Mouse (Mus musculus) mouse embryonic stem cell (cell line): ENCODE measurements around the gene Kcnh5.

Source experiments
- in situ Hi-C, 2 experiments: fragments of 300-500 bp; cut with MboI; formaldehyde crosslinking; loops; 1 replicate in 1 of 2; 3 replicates in 1 of 2; pipeline ENCODE4 v1.14.3; 2019 to 2020; ENCODE audit warnings: low sequenced_read_pairs in 2 of 2, low pct_unique_long_range_greater_than_20kb in 1 of 2, mixed read lengths in 1 of 2; ENCODE audit not compliant: unreplicated experiment in 1 of 2

The Kcnh5 gene

DNA sequence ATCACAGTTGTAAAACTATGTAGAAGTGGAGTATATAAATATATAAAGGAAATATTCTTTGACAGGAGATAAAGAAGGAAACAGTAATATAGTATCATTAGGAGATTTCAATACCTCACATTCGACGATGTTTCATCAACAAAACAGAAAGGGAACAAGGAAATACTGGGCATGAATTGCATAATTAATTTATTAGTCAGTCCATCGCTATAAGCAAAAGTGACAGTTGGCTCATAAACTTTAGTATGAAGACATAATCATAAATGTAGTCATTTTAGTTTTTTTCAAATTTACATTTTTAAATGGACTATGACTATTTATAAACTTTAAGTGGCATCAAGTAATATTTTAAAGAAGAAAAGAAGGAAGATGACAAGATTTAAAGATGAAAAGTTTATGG is 205.9 kb downstream of the Kcnh5 start:
- in situ Hi-C loops = no loop called here

DNA sequence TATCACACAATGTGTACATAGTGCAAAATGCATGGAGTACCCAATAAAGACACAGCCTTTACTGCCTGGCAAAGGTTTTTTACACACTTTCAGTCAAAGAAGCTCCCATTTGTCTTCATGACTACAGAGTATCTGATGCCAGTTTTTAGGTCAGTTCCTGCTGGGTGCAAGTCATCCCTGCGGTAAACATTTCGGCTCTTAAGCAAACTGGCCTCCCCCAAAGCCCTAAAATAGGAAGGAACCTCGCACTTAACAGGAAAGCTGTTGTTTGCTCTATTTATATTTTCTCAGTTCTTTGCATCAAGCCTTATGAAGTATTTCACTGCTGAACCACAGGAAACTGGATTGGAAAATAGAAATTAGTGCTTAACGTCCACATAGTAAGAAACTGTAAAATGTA is 207.7 kb downstream of the Kcnh5 start:
- in situ Hi-C loops = no loop called here

DNA sequence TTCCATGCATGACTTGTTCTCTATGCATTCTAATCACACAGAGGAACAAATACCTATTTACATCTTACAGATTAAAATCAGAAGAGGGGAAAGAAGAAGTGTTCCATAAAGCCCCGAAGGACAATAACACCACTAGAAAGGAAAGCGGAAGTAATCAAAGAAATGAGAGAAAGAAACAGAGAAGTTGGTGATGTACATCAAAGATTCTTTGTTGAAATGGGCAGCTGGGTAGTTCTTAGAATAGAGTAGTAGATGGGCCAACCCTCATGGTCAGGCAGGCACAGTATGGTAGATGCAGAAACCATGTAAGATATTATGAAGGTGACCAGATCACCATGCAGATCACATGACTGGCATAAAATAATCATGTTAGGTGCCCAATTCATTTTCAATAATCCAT is 210.9 kb downstream of the Kcnh5 start:
- in situ Hi-C loops = no loop called here

DNA sequence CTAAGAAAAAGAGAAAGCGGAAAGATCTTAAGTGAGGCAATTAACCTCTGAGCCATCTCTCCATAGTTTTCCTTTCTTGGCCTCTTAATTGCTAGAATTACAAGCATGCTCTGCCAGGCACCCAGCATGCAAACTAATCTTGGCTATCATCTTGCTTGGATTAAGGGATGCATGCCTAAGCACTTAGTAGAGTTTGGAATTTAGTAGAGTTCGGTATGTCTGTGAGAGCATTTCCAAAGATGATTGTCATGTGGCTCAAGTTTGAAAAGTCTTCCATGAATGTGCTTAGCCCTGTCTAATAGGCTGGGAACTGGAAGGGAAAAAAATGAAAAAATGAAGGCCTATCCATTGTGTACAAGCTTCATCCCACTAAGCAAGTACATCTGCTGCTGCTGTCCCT is 224.5 kb downstream of the Kcnh5 start:
- in situ Hi-C loops = no loop called here

DNA sequence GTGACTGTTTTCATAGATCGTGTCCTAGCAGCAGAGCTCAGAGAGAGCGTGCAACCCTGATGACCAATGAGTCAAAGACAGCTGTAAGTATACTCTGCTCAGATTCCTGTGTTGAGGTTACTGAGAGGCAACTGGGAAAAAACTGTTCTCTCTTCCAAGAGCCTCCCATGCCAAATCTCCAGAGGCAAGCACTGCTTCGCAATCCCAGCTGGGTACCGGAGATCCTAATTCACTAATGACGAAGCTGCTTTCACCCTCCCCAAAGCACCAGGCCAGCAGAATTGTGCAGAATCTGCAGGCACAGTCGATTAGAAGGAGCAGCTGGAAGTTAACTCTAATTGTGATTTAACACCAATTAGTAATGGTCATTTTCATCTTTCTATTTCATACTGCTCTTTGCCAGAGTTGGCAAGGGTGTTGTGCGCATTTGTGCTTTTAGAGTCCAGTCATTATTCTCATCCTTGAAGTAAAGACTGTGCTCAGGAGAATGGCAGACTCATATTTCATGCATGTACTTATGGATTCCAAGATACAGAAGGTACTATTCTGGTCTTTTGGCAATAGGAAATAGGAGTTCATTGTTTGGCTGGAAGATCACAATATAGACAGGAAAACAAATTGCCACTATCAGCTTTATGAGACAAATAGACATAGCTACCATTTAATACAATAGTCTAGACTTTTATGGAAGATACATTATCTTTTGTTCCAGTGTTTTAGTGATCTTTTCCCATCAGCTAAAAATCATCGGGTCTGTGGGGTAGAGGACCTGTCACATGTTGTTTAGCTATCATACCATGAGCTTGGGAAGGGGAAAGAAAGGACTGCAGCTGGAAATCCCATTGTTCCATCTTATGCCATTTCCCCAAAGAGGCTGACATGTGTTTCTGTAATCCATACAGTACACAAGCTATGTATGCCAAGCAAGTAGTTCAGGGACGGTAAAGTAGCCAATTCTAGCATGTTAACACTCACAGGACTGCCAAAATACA is 225.7 kb downstream of the Kcnh5 start:
- in situ Hi-C loops = no loop called here

DNA sequence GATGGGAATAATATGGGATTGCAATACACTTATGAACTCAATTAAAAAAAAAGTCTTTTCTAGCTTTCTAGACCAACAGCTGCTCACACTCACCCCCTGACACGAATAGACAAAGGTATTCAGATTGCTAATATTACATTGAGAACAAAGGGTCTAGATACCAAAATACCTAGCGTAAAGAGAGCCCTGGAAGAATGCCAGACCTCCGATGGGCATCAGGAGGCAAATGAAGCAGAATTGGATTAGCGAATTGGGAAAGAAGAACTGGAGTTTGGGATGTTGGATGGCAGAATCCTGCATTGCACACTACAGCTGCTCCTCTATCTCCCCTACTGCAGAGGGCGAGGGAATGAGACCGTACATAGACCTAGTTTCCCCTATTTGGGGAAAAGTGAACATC is 275.8 kb downstream of the Kcnh5 start:
- in situ Hi-C loops = no loop called here

DNA sequence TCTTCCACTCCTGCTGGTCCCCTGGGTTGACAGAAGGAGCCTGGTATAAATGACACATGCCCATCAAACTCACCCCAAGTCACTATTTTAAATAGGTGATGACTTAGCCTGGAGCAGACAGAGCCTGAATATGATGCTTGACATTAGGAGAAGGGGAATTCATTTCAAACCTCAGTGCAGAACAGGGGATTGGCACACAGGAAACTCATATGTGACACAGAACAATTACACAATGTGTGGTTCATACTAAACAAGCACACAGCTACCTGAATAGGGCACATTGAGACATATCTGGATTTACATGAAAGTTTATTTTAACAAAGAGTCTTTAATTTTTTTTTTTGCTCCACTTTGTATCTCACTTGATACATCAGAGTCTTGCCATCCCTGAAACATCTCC is 276.4 kb downstream of the Kcnh5 start:
- in situ Hi-C loops = no loop called here

DNA sequence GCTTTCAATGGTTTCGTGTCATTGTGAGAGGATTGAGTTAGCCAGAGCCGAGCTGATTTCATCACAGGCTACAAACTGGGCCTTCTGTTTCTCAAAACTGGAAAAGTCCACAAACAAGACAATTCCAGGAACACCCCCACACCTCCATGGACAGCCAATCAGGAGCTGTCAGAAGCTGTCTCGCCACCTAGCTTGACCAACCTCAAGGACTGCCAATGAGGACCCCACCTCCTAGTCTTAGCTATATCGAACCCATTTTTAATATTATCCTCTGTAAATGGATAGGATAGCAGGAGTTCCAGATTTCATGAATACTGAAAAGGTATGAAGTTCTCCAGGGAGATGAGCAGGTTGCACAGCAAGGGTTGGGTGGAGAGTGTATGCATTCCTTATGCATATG is 278.1 kb downstream of the Kcnh5 start:
- in situ Hi-C loops = no loop called here

DNA sequence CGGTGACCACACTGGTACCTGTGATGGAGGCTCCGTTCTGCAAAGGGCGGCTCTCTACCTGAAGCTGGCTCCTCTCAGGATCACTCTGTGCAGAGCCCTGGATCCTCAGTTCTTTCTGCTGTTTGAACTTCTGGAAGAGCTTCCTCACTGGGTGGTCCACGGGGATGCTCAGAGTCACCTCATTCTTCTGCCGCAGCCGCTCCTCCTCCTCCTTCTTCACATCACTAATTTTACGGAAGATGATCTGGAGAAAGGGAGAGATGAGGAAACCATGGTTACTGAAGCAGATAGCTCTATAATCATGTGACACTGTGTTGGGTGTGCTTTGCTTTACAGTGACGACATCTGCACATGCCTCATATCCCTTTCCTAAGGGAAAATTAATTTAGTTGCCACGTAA is 278.9 kb downstream of the Kcnh5 start:
- in situ Hi-C loops = no loop called here

DNA sequence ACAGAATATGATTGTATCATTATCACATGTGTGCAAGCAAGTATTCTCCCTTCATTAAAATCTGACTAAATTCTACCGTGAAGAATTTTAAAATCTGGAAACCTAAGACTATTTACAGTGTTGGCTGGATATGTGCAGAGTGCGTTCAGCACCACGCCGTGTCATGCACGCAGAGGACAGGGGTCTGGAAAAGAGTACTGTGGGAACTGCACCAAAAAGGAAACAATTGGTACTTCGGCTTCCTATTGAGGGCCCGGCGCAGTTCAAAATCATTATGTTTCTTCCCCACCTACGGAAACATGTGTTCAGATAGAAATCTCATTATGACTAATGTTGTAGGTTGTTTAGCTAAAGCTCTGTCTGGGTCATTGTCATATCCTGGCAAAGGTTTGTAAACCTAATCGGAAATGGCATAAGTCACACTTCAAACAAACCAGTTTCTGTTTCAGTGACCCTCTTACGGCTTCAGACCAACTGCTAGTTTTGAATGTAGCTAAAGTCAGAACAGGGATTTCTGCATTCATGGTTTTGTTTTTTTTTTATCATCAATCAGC is 282.2 kb downstream of the Kcnh5 start:
- in situ Hi-C loops = no loop called here

DNA sequence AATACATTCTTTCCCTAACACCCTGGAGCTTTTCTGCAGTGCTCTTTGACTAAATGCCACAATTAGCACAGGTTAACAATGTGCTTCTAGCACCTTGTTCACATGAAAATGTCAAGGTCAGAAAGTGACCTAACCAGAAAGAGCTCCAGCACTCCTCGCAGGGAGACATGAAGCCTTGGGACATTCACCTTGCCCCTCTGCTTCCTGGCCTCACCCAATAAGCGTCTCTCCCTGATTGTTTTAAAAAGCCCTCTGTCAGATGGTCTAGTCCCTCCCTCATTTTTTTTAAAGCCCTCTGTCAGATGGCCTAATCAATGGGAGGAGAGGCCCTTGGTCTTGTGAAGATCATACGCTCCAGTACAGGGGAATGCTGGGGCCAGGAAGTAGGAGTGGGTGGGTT is 287.7 kb downstream of the Kcnh5 start:
- in situ Hi-C loops = no loop called here

DNA sequence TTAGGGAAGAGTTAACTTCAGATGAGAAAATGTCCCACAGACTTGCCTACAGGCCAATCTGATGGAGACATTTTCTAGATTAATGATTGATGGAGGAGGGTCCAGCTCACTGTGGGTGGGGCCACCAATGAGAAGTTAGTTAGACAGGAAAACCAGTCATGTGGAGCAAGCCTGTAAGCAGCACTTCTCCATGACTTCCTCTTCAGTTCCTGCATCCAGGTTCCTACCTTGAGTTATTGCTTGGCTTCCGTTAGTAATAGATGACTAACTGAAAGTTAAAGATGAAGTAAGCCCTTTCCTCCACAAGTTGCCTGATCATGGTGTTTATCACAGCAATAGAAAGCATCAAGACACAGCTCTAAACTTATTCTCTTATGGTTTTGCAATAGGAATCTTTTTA is 290.1 kb downstream of the Kcnh5 start:
- in situ Hi-C loops = no loop called here

DNA sequence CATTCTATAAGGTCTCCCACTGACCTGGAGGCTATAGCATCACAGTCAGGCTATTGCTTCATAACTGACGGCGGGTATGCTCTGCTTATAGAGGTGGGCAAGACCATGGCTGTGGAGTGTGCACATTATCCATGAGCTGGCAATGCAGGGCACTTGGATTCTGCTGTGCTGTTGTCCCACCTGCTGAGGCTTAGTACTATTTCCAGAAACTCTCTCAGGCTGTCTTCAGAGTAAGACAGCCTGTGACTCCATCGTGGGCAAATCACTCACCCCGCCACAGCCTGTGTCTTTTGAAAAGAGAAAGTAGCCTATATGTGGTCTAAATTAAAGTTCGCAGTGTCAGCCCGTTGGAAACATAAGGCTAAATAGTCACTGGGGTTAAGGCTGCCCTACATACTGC is 295.8 kb downstream of the Kcnh5 start:
- in situ Hi-C loops = no loop called here

DNA sequence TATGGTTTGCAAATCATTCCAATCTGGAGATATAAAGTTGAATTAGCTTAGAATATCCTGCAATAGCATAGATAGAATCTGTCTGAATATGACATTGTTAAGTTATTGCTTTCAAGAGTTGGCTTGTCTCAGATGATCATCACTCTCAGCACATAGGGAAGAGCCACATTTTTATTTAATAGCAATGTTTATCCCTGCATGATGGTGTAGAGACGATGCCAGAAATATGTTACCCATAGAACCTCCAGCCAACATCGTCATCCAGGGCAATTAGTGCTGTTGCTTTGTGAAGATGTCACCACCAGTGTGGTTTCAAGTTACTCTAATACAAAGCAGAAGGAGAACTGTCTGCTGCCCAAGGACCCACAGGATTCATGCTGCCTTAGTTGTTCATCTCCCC is 321.5 kb downstream of the Kcnh5 start:
- in situ Hi-C loops = no loop called here

DNA sequence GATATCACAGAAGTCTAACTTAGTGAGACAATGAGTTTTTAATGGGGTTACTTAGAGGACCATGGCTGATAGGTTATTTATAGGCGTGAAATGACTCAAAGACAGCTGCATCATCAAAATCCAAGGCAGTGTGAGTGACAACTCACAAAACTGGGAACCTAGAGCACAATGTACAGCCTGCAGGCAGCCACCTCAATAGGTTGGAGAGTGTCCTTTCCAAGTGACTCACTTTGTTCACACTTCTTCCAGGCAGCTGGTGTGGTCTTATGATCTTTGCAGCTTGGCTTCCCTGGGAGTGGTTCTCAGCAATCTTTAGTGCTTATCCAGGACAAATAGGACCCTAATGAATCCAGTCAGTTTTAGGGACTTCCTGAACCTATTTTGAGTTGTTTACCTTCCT is 322.9 kb downstream of the Kcnh5 start:
- in situ Hi-C loops = no loop called here

DNA sequence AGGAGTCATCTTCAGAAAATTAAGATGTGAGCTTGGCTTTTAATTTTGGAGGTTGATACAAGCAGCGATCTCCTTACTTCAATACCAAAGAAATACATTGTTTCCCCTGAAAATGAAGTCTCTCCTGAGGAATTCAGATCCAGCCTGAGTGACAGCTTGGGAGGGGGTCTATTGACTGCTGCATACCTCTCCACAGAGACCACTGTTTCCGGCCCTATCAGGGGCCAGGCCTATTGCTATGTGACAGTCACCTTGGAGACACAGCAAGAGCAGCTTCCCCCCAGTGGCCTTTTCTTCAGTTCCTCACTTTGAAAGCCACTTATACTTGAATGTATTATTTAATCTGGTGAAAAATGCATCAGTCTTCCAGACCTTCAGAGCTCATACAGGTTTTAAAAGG is 326.8 kb downstream of the Kcnh5 start:
- in situ Hi-C loops = no loop called here

DNA sequence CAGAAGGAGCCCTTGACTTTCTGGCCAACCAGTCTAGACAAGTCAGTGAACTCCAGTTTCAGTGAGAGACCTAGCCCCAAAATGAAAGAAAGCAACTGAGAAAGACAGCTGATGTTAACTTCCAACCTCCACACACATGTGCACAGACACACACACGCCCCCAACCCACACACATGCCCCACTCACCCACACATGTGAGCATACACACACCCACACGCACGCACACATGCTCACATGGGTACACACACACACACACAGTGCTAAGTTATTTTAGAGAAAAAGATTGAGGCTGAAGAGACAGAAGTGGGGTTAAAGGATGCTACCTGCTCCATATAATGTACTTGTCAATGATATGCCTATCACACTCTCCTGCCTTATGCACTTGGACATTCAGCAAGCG is 327.2 kb downstream of the Kcnh5 start:
- in situ Hi-C loops = no loop called here

DNA sequence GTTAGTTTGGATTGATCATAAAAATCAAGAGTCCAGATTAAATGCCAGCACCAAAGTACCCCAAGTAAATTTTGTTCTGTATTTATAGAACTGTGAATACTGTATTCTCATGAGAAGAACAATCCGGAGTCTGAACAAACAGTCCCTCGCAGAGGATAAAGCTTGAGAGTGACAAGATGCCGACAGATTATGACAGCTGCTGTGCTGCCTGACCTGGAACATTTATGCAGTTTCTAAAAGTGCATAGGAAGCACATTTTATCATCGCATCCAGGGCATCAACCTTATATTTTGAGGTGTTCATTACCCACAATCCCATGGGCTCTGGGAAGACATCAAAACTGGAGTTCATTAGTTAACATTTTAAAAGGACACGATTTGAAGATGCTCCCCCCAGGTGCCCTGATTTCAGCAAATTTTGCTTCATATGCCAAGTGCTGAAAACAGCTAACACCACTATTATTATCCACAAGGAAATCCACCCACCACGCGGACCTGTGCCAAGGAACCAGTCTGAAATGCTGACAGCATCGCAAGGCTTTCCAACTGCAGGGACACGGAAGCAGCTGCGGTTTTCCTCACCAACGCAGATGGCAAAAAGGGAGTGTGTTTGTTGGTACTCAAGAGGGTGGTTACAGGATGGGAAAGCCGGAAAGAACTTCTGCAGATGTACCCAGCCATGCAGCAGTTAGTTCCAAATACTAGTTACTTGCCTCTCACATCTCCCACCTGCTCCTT is 328.4 kb downstream of the Kcnh5 start:
- in situ Hi-C loops = no loop called here
